Mouse (Mus musculus) thymus, postnatal 25 days (tissue): ENCODE measurements at regions not wholly inside any gene's neighbourhood (a gene's known extent, or its start where the extent isn't known, plus 50 kb on each side); places are given as distances from the start of the nearest gene placed in this dataset.
"Not testable (repeated sequence)": the region's sequence is repeated elsewhere in the genome, so short reads cannot be mapped to it uniquely, and the experiment has no call there.

Experiments used
- DNase-seq: peaks from one replicate; pipeline ENCODE4 v3.0.0; 2022

DNA sequence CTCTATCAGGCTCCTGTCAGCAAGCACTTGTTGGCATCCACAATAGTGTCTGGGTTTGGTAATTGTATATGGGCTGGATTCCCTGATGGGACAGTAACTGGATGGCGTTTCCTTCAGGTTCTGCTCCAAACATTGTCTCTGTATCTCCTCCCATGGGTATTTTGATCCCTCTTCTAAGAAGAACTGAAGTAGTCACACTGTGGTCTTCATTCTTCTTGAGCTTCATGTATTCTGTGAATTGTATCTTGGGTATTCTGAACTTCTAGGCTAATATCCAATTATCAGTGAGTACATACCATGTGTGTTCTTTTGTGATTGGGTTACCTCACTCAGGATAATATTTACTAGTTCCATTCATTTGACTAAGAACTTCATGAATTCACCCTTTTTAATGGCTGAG, 119.2 kb upstream of the Gm21119 start:
- DNase-seq = not testable (repeated sequence)

DNA sequence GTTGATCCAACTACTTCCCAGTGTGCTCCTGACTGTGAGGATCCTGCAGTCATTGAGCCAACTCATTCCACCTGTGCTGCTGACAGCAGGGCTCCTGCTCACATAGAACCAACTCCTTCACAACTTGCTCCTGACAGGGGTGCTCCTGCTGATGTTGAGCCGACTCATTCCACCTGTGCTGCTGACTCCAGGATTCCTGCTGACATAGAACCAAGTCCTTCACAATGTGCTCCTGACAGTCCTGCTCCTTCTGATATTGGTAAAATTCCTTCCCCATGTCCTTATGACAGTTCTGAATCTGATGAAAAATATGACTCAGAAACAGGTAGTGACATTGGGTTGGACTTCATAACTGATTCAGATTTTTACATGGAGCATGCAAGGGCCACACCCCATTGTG, 100.8 kb upstream of the Gm21119 start:
- not testable (repeated sequence) for DNase-seq

DNA sequence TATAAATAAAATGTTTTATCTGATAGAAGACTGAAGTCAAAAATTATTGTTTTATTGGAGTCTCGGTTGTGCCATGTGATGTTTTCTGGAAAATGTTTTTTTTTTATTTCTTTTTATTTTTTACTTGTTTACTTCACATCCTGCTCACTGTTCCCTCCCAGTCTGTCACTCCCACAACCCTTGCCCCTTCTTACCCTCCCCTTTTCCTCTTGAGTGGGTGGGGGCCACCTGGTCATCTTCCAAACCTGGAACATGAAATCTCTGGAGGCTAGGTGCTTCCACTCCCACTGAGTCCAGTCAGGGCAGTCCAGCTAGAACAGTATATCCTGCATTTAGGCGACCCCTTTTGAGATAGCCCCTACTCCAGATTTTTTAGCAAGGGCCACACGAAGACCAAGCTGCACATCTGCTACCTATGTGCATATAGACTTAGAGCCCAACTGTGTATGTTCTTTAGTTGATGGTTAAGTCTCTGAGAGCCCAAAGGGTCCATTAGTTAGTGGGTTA, 98.3 kb upstream of the Gm21119 start:
- DNase-seq = not testable (repeated sequence)

GRCm38 (mm10) chr8:20517551-20517950, 97.2 kb upstream of the Gm21119 start:
- DNase-seq = not testable (repeated sequence)

- DNase-seq = not testable (repeated sequence)
Observed at GRCm38 (mm10) chr8:20524539-20524938, 90.2 kb upstream of the Gm21119 start.

DNA sequence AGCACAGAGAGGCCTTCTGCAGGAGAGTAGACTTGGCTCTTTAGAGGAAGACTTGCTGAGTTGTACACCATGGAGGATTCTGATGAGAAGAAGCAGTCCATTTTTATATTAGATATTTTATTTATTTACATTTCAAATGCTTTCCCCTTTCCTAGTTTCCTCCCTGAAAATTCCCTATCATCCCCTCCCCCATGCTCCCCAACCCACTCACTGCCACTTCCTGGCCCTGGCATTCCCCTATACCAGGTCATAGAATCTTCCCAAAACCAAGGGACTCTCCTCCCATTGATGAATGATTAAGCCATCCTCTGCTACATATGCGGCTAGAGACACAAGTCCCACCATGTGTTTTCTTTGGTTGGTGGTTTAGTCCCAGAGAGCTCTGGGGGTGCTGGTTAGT, 85.7 kb upstream of the Gm21119 start:
- not testable (repeated sequence) for DNase-seq

- not testable (repeated sequence) for DNase-seq
Observed at GRCm38 (mm10) chr8:20539031-20539430, 75.7 kb upstream of the Gm21119 start.

GRCm38 (mm10) chr8:20544084-20544483, 70.6 kb upstream of the Gm21119 start:
- not testable (repeated sequence) for DNase-seq

GRCm38 (mm10) chr8:20545347-20545746, 69.4 kb upstream of the Gm21119 start:
- DNase-seq = not testable (repeated sequence)

DNA sequence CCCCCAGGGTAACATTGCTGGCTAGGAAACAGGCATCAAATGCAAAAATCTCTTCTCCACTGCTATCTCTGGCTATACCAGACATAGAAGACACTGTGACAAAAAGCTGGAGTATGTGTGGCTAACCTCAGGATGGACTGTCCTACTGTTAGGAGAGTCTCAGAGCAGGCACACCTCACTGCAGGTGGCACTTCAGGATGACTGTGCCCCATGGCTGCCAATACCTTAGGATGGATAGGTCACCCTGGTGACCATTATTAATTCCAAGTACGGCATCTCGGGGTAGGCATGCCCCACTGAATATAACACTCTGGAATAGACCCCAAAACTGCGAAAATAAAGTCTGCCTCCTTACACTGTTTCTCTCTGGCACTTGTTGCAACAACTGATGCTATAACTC, 68.3 kb upstream of the Gm21119 start:
- not testable (repeated sequence) for DNase-seq

DNA sequence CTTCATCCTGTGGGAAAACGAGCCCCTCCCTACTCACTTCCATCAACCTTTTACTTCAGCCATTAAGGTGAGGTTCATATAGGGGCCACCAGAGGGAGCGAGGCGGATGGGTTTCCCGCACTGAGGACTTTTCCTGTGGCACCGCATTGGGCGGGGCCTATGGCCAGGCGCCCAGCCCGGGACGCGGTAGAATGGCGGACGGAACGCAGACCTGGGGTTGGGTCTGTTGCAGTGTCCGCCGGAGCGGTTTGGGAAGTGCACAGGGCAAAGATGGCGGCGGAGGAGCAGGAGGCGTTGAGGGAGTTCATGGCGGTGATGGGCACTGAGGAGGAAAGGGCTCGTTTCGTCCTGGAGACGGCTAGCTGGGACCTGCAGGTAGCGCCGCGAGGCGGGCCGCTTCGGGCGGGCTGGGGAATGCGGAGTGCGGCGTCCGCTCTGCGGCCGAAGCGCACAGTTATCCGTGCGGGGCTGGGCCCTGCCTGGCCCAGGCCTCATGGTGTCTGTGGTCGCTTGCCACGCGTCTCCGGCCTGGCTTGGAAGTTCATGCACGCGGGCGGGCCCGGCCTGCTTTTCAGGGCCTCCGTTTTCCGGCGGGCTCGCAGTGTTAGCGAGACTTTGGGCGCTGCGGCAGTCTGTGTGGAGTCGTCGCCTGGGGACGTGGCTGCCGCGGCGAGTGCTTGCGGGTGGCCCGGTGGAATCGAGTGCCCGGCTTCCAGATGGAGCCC, 64.5 kb upstream of the Gm21119 start:
- peak; percentile 96 for DNase-seq

GRCm38 (mm10) chr8:20556501-20557181, 58.1 kb upstream of the Gm21119 start:
- not testable (repeated sequence) for DNase-seq

DNA sequence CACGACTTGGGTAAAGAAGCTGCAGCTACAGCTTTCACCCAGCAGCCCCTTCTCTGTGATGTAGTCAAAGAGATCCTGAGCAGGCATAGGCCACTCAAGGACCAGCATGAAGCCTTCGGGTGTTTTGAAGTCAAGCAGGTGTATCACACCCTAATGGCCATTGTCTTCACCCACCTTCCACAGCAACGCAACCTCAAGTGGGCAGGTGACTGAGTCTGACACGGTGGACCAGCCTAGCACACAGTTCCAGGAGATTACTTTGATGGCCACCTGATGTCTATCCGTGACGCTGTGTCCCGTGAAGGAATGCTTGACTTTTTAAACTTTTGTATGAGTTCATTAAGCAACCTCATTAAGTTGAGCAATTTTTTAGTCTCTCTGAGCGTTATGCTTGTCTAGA, 57.5 kb upstream of the Gm21119 start:
- not testable (repeated sequence) for DNase-seq

GRCm38 (mm10) chr8:20557609-20558008, 57.1 kb upstream of the Gm21119 start:
- DNase-seq = peak; percentile 46
